Mouse (Mus musculus) ES-E14 (cell line): ENCODE measurements at regions not wholly inside any gene's neighbourhood (a gene's known extent, or its start where the extent isn't known, plus 50 kb on each side); places are given as distances from the start of the nearest gene placed in this dataset.

Experiments
- MAFK ChIP-seq: IDR thresholded peaks from 2 replicates; pipeline ENCODE4 v1.6.1; 2014; ENCODE audit warnings: mild to moderate bottlenecking, low read depth, low read length, inconsistent platforms; ENCODE audit not compliant: insufficient read depth
- ZNF384 ChIP-seq: IDR thresholded peaks from 2 replicates; pipeline ENCODE4 v1.6.1; 2012; ENCODE audit warnings: low read depth, low read length, inconsistent platforms

GRCm38 (mm10) chr6:31222024-31222579 lies 176.4 kb upstream of the Mkln1 start:
- no peak for TF ChIP-seq MAFK
- TF ChIP-seq ZNF384, result no peak
